Mouse (Mus musculus) E14TG2a.4 (cell line): ENCODE measurements around the gene Rhof.

Experiments used
- CTCF ChIP-seq: conservative IDR thresholded peaks from 2 replicates; pipeline ENCODE4 v1.5.1; 2014; ENCODE audit warnings: low read length
- NANOG ChIP-seq: IDR thresholded peaks from 2 replicates; pipeline ENCODE4 v1.6.1; 2014; ENCODE audit warnings: borderline replicate concordance, low read length, mixed read lengths
- POU5F1 ChIP-seq: IDR thresholded peaks from 2 replicates; pipeline ENCODE4 v1.6.1; 2014; ENCODE audit warnings: low read length, borderline replicate concordance

DNA sequence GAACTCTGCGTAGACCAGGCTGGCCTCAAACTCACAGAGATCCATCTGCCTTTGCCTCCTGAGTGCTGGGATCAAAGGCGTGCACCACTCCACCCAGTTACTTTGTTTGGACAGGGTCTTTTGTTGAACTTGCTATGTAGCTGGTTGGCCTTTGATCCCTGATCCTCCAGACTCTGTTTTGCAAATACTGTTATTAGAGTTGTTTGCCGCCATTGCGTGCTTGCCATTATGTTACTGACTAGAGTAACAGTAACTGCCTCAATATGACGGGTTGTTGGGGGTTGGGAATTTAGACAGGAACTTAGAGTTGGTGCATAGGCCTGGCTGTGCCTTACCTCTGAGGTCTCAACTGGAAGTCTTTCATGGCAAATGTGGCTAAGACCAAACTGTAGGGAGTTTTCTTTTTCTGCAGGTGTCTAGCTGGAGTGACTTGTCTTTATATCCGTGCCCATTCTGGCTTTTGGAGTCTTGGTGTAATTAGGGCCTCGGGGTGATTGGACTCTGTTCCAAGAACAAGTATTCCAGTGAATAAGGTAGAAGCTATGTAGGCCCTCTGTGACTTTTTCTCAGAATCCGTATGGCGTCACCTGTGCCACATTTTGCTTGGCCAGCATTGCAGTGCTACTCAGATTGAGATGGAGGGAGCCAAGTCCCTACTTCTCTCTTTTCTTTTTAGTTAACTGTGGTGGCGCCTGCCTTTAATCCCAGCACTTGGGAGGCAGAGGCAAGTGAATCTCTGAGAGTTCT, 41.8 kb downstream of the Rhof start:
- no peak for TF ChIP-seq CTCF
- TF ChIP-seq POU5F1 = no peak
- no peak for TF ChIP-seq NANOG
